Mouse (Mus musculus) heart, postnatal 0 days (tissue): Measurements from ENCODE around the gene Zbp1.

Experiments
- CTCF ChIP-seq: IDR thresholded peaks from 2 replicates; pipeline ENCODE4 v1.5.1; 2016; ENCODE audit warnings: antibody characterized with exemption, control low read depth, low read depth
- EP300 ChIP-seq: IDR thresholded peaks from 2 replicates; pipeline ENCODE4 v1.6.1; 2016; ENCODE audit warnings: antibody characterized with exemption, low read depth

DNA sequence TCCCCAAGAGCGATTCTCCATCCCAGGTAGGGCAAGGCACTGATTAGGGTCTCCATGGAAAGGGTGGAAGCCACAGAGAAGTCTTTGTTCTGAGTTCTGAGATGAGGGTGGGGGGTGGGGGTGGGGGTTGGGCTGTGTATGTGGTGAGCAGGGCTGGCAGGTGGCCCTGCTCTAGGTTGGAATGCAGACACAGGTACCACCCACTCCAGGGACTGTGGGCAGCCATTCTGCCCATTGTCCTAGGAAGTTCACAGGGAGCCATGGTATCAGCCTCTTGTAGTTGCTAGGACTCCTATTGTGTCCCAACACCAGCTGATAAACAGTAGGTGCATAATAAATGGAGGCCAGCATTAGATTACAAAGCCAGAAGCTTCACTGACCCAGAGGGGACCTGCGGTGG, 28.5 kb upstream of the Zbp1 start:
- TF ChIP-seq CTCF (no peak), EP300 (no peak)
